9 mouse cellular contexts compared by ENCODE assay signal in genomic region chr10:77864762-77865143, GRCm38 (mm10). TPM values are rescaled to one million over a fixed set of nuclear protein-coding genes. Genes with fewer than 3 reads are reported as not detected.
DNase-seq lines count a peak whose midpoint lies in the region; ATAC-seq and TF ChIP-seq lines count a peak whose summit lies in the region.
"Had no signal": no experiment of that assay in that cellular context is flagged by ENCODE, and none has a peak within 500 bp of the region (broad histone marks: within the 10 kb centered on the region; RNA-seq: fewer than 3 reads in every experiment).

No protein-coding gene starts in this region.

- no peak overlapping the region for H3K9ac ChIP-seq in forebrain, embryonic 16.5 days (replicated peaks; ENCODE audit: low read depth, low read length)
- no peak overlapping the region for H3K9ac ChIP-seq in liver, embryonic 15.5 days

- H3K4me2 ChIP-seq in forebrain, embryonic 16.5 days (ENCODE audit: low read length), result peak overlapping the region; percentile 17; the same call in 1 of the 2 replicates
- H3K4me2 ChIP-seq in liver, embryonic 15.5 days, result peak overlapping the region; percentile 41

- intact Hi-C loops in left cerebral cortex, postnatal 25 days (cut with DNase I), result no loop called here

- peak; percentile 20 for ATAC-seq in CD4-positive, CD25-positive, alpha-beta regulatory T cell, adult 4 months
- no peak for ATAC-seq in forebrain, embryonic 16.5 days
- ATAC-seq in liver, embryonic 15.5 days (ENCODE audit: insufficient read depth), result no peak

- no peaks in the 10 kb centered on the region for H3K27me3 ChIP-seq in forebrain, embryonic 16.5 days (replicated peaks; ENCODE audit: control insufficient read depth, insufficient read depth, low read length)
- no peaks in the 10 kb centered on the region for H3K27me3 ChIP-seq in liver, embryonic 15.5 days

- H3K27ac ChIP-seq in forebrain, embryonic 16.5 days (ENCODE audit: low read length), result no peak overlapping the region
- no peak overlapping the region for H3K27ac ChIP-seq in liver, embryonic 15.5 days (replicated peaks)
- no peak overlapping the region for H3K27ac ChIP-seq in layer of hippocampus, adult 2 months

- WGBS in forebrain, embryonic 16.5 days, result 32% methylated on average over 11 of the region's 11 CpGs
- WGBS in liver, embryonic 15.5 days (ENCODE audit: insufficient replicate concordance), result 28% methylated on average over 11 of the region's 11 CpGs

- no peaks in the 10 kb centered on the region for H3K9me3 ChIP-seq in forebrain, embryonic 16.5 days (ENCODE audit: control insufficient read depth, low read length)
- no peaks in the 10 kb centered on the region for H3K9me3 ChIP-seq in liver, embryonic 15.5 days (replicated peaks)

- 0 out of 2 replicates have a peak overlapping the region, but pooled peaks have one; percentile 8 for H3K4me3 ChIP-seq in forebrain, embryonic 16.5 days (replicated peaks; ENCODE audit: low read length)
- H3K4me3 ChIP-seq in liver, embryonic 15.5 days (replicated peaks), result no peak overlapping the region
- no peak overlapping the region for H3K4me3 ChIP-seq in layer of hippocampus, adult 2 months

- no peaks in the 10 kb centered on the region for H3K4me1 ChIP-seq in forebrain, embryonic 16.5 days (replicated peaks; ENCODE audit: control insufficient read depth, insufficient read depth, low read length)
- H3K4me1 ChIP-seq in liver, embryonic 15.5 days (replicated peaks), result no peaks in the 10 kb centered on the region

- no peak for TF ChIP-seq CTCF in layer of hippocampus, adult 2 months (conservative IDR thresholded peaks at IDR 0.05)

- H3K36me3 ChIP-seq in forebrain, embryonic 16.5 days (ENCODE audit: control insufficient read depth, insufficient read depth), result no peaks in the 10 kb centered on the region
- no peaks in the 10 kb centered on the region for H3K36me3 ChIP-seq in liver, embryonic 15.5 days (replicated peaks)

- DNase-seq in cerebellum, postnatal 10 days, result peak; percentile 26 to 32
- DNase-seq in cerebellum, adult 9-10 months, result no peak
- no peak for DNase-seq in right cerebral cortex, adult 18-20 months
- no peak for DNase-seq in layer of hippocampus, adult 2 months (ENCODE audit: low spot score in 2 of 2)
- DNase-seq in left cerebral cortex, postnatal 25 days (ENCODE audit: low spot score in 2 of 2), result no peak
- DNase-seq: right cerebral cortex, postnatal 25 days had no signal

RNA-seq across cellular contexts. Expression of gene Gm3285, which starts 3.0 kb away (rescaled TPM):
- not detected for polyA plus RNA-seq in CD4-positive, CD25-positive, alpha-beta regulatory T cell, adult 4 months (2017; shearing (Covaris generic))
- not detected in 2 replicates for polyA plus RNA-seq in forebrain, embryonic 16.5 days (2015; fragmentation: Nextera tagmentation; extraction: Ambion mirVana)
- polyA plus RNA-seq in liver, embryonic 15.5 days (2015; fragmentation: Nextera tagmentation; extraction: Ambion mirVana), result not detected in 2 replicates
- total RNA-seq in layer of hippocampus, adult 2 months (2021), result not detected
- not detected for total RNA-seq in left cerebral cortex, postnatal 25 days (2021)

RNA-seq across cellular contexts. Expression of gene Gm10318, which starts 12.1 kb away (rescaled TPM):
- polyA plus RNA-seq in CD4-positive, CD25-positive, alpha-beta regulatory T cell, adult 4 months (2017; shearing (Covaris generic)), result not detected
- polyA plus RNA-seq in forebrain, embryonic 16.5 days (2015; fragmentation: Nextera tagmentation; extraction: Ambion mirVana), result not detected in 2 replicates
- not detected in 2 replicates for polyA plus RNA-seq in liver, embryonic 15.5 days (2015; fragmentation: Nextera tagmentation; extraction: Ambion mirVana)
- total RNA-seq in layer of hippocampus, adult 2 months (2021), result not detected
- total RNA-seq in left cerebral cortex, postnatal 25 days (2021), result not detected

RNA-seq across cellular contexts. Expression of gene Gm36176, which starts 18.1 kb away (rescaled TPM):
- polyA plus RNA-seq in CD4-positive, CD25-positive, alpha-beta regulatory T cell, adult 4 months (2017; shearing (Covaris generic)), result not detected
- polyA plus RNA-seq in forebrain, embryonic 16.5 days (2015; fragmentation: Nextera tagmentation; extraction: Ambion mirVana), result not detected in 2 replicates
- polyA plus RNA-seq in liver, embryonic 15.5 days (2015; fragmentation: Nextera tagmentation; extraction: Ambion mirVana), result not detected in 2 replicates
- not detected for total RNA-seq in layer of hippocampus, adult 2 months (2021)
- not detected for total RNA-seq in left cerebral cortex, postnatal 25 days (2021)

RNA-seq across cellular contexts. Expression of gene Krtap10-10, which starts 29.0 kb away (rescaled TPM):
- polyA plus RNA-seq in CD4-positive, CD25-positive, alpha-beta regulatory T cell, adult 4 months (2017; shearing (Covaris generic)), result not detected
- not detected in 2 replicates for polyA plus RNA-seq in forebrain, embryonic 16.5 days (2015; fragmentation: Nextera tagmentation; extraction: Ambion mirVana)
- not detected in 2 replicates for polyA plus RNA-seq in liver, embryonic 15.5 days (2015; fragmentation: Nextera tagmentation; extraction: Ambion mirVana)
- total RNA-seq in layer of hippocampus, adult 2 months (2021), result not detected
- total RNA-seq in left cerebral cortex, postnatal 25 days (2021), result not detected

RNA-seq across cellular contexts. Expression of gene Lrrc3, which starts 37.6 kb away (rescaled TPM):
- polyA plus RNA-seq in CD4-positive, CD25-positive, alpha-beta regulatory T cell, adult 4 months (2017; shearing (Covaris generic)), result not detected
- 10.9 and 15.7 TPM in 2 replicates for polyA plus RNA-seq in forebrain, embryonic 16.5 days (2015; fragmentation: Nextera tagmentation; extraction: Ambion mirVana)
- 13.7 and 16.3 TPM in 2 replicates for polyA plus RNA-seq in liver, embryonic 15.5 days (2015; fragmentation: Nextera tagmentation; extraction: Ambion mirVana)
- total RNA-seq in layer of hippocampus, adult 2 months (2021), result 1 to 10 TPM; 3.6 to 3.7 TPM
- 10 to 100 TPM; 13.2 to 13.6 TPM for total RNA-seq in left cerebral cortex, postnatal 25 days (2021)

Comparison
In these comparisons a context has a peak if more than half of its experiments do, and no peak if none do; other contexts are left out.
1. DNase-seq: peak in cerebellum, postnatal 10 days (2 of 2); none in cerebellum, adult 9-10 months (single experiment), right cerebral cortex, adult 18-20 months (single experiment), layer of hippocampus, adult 2 months (0 of 2) and left cerebral cortex, postnatal 25 days (0 of 2).